Mouse (Mus musculus): ENCODE results near the gene Tasp1.

DNA sequence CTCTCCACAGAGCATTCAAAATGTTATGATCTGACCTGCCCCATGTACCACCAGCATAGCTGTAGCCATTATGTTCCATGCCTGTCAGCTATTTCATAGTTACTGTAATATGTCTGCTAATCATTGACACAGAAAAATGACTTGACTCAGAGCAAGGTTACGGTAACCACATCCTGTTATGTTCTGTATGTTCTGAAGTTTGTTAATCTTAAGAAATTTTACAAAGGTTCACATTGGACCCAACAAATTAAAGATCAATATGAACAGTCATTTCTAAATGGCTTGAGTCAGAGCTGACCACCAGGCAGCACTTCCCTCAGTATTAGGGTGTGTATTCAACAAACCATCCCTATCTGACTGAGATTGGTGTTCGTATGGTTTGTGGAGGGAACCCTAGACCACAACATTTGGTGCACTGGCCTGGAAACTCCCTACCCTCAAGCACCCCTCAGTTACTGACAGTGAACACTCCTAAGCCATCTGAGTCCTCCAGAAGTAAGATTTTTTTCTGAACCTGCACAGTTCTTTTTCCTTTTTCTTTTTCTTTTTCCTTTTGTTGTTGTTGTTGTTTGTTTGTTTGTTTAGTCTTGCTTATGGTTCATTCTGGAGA lies 24.0 kb downstream of the Tasp1 start:
- TF ChIP-seq MYB (IDR thresholded peaks at IDR 0.05; ENCODE audit: low read depth, low read length) (no peak), BHLHE40 (IDR thresholded peaks at IDR 0.05; ENCODE audit: borderline replicate concordance, low read depth, low read length) (no peak), EP300 (IDR thresholded peaks at IDR 0.05; ENCODE audit: low read depth in 1 of 2, low read length in 2 of 2) (no peak), ETS1 (IDR thresholded peaks at IDR 0.05; ENCODE audit: low read depth, low read length) (no peak), ZC3H11A (IDR thresholded peaks at IDR 0.05; ENCODE audit: low read depth, low read length) (no peak), POLR2A (IDR thresholded peaks at IDR 0.05; ENCODE audit: control insufficient read depth in 1 of 2, insufficient read depth in 1 of 2, low read depth in 1 of 2, low read length in 2 of 2, poor library complexity in 1 of 2) (no peak), MAZ (IDR thresholded peaks at IDR 0.05; ENCODE audit: low read depth, low read length) (no peak), CTCF (IDR thresholded peaks at IDR 0.05 in 2 of 3, conservative IDR thresholded peaks at IDR 0.05 in 1 of 3; ENCODE audit: control insufficient read depth in 1 of 3, insufficient read depth in 1 of 3, low read depth in 2 of 3, low read length in 3 of 3, poor library complexity in 1 of 3, severe bottlenecking in 1 of 3) (no peak), MYC (IDR thresholded peaks at IDR 0.05; ENCODE audit: low read depth, low read length) (no peak), CHD2 (IDR thresholded peaks at IDR 0.05; ENCODE audit: low read length) (no peak), MEF2A (IDR thresholded peaks at IDR 0.05; ENCODE audit: extremely low read depth, insufficient replicate concordance, low read depth, low read length, poor library complexity, severe bottlenecking) (no peak), GATA1 (IDR thresholded peaks at IDR 0.05; ENCODE audit: low read depth, low read length) (no peak)
